Mouse (Mus musculus) small intestine, adult 2 months (tissue): ENCODE measurements at regions not wholly inside any gene's neighbourhood (a gene's known extent, or its start where the extent isn't known, plus 50 kb on each side); places are given as distances from the start of the nearest gene placed in this dataset.

Experiments
- CTCF ChIP-seq: fragments of 200-500 bp; IDR thresholded peaks from 2 replicates; pipeline ENCODE4 v1.5.1; 2012; ENCODE audit warnings: low read depth, mild to moderate bottlenecking, control low read depth, inconsistent platforms, low read length, moderate library complexity, mixed read lengths; ENCODE audit not compliant: insufficient replicate concordance, insufficient read length; ENCODE audit errors: extremely low read depth
- POLR2A ChIP-seq: fragments of 200-500 bp; IDR thresholded peaks from 2 replicates; pipeline ENCODE4 v1.6.1; 2012; ENCODE audit warnings: low read depth, mild to moderate bottlenecking, control low read depth, inconsistent platforms, low read length, moderate library complexity

GRCm38 (mm10) chr11:114291258-114291657 lies 224.4 kb upstream of the Sdk2 start:
- TF ChIP-seq CTCF, result no peak
- no peak for TF ChIP-seq POLR2A
